Mouse (Mus musculus) heart, postnatal 14 days (tissue): ENCODE data around the gene Parvb. TPM values are rescaled to one million over a fixed set of nuclear protein-coding genes. Genes with fewer than 3 reads are reported as not detected.

Experiments
- DNase-seq, 2 experiments: peaks; one replicate each; pipeline ENCODE4 v3.0.0; 2021 to 2022
- intact Hi-C: fragments of 180-260 bp; cut with DNase I; formaldehyde crosslinking; loops from one replicate; pipeline ENCODE4 v1.15.1; 2025
- total RNA-seq, 2 experiments: library from RNA; stranded (reverse); gene quantifications; 2 replicates each; pipeline ENCODE4 v1.2.3; 2021

Parvb gene
- total RNA-seq, 2 experiments from 2014 or later = 149 to 151 TPM

- intact Hi-C loops = no loop called here
- peak in 1 of 2 experiments; percentile 52 for DNase-seq
Measured at GRCm38 (mm10) chr15:84253757-84254156, 21.9 kb downstream of the Parvb start.

GRCm38 (mm10) chr15:84254387-84254786, 22.5 kb downstream of the Parvb start:
- no peak for DNase-seq
- intact Hi-C loops = no loop called here

- intact Hi-C loops = no loop called here
- no peak for DNase-seq
Measured at GRCm38 (mm10) chr15:84256254-84256850, 24.5 kb downstream of the Parvb start.

GRCm38 (mm10) chr15:84256864-84257263, 25.0 kb downstream of the Parvb start:
- intact Hi-C loops = no loop called here
- DNase-seq = no peak

- no peak for DNase-seq
- intact Hi-C loops = loop anchor here (2.0 kb wide), 1 partner anchor 48 kb away; no protein-coding TSS in a partner anchor
Measured at GRCm38 (mm10) chr15:84258602-84259355, 26.9 kb downstream of the Parvb start.

GRCm38 (mm10) chr15:84260123-84260822, 28.4 kb downstream of the Parvb start:
- intact Hi-C loops = loop anchor here (2.0 to 5.0 kb wide), 2 partner anchors 337 to 355 kb away; no protein-coding TSS in a partner anchor
- DNase-seq = peak; percentile 72 to 84

- intact Hi-C loops = loop anchor here (5.0 kb wide), 1 partner anchor 335 kb away; no protein-coding TSS in a partner anchor
Measured at GRCm38 (mm10) chr15:84262630-84263029, 30.8 kb downstream of the Parvb start.

GRCm38 (mm10) chr15:84263573-84263972, 31.7 kb downstream of the Parvb start:
- intact Hi-C loops = loop anchor here (5.0 kb wide), 1 partner anchor 334 kb away; no protein-coding TSS in a partner anchor
- DNase-seq = no peak

More at GRCm38 (mm10) chr15:84262630-84263029, 30.8 kb downstream of the Parvb start:
- no peak for DNase-seq

GRCm38 (mm10) chr15:84265141-84265540, 33.3 kb downstream of the Parvb start:
- intact Hi-C loops = no loop called here
- no peak for DNase-seq

GRCm38 (mm10) chr15:84266290-84266689, 34.4 kb downstream of the Parvb start:
- intact Hi-C loops = no loop called here
- no peak for DNase-seq

GRCm38 (mm10) chr15:84267720-84268260, 35.9 kb downstream of the Parvb start:
- no peak for DNase-seq
- intact Hi-C loops = no loop called here

GRCm38 (mm10) chr15:84269107-84269633, 37.3 kb downstream of the Parvb start:
- intact Hi-C loops = no loop called here
- no peak for DNase-seq

- DNase-seq = no peak
- intact Hi-C loops = no loop called here
Measured at GRCm38 (mm10) chr15:84270032-84270431, 38.2 kb downstream of the Parvb start.

- no peak for DNase-seq
- intact Hi-C loops = no loop called here
Measured at GRCm38 (mm10) chr15:84270463-84270862, 38.6 kb downstream of the Parvb start.

GRCm38 (mm10) chr15:84276066-84276465, 44.2 kb downstream of the Parvb start:
- no peak for DNase-seq
- intact Hi-C loops = no loop called here

GRCm38 (mm10) chr15:84278091-84278490, 46.2 kb downstream of the Parvb start:
- DNase-seq = no peak

GRCm38 (mm10) chr15:84278656-84279055, 46.8 kb downstream of the Parvb start:
- intact Hi-C loops = no loop called here

More at GRCm38 (mm10) chr15:84278091-84278490, 46.2 kb downstream of the Parvb start:
- intact Hi-C loops = no loop called here

GRCm38 (mm10) chr15:84280309-84280708, 48.5 kb downstream of the Parvb start:
- intact Hi-C loops = loop anchor here (5.0 kb wide), 1 partner anchor 332 kb away; no protein-coding TSS in a partner anchor
- no peak for DNase-seq

More at GRCm38 (mm10) chr15:84278656-84279055, 46.8 kb downstream of the Parvb start:
- no peak for DNase-seq

- DNase-seq = no peak
- intact Hi-C loops = loop anchor here (5.0 kb wide), 1 partner anchor 331 kb away; no protein-coding TSS in a partner anchor
Measured at GRCm38 (mm10) chr15:84280712-84281347, 49.0 kb downstream of the Parvb start.
